Mouse (Mus musculus): ENCODE measurements around the gene Ing2. TPM values are rescaled to one million over a fixed set of nuclear protein-coding genes. Genes with fewer than 3 reads are reported as not detected.

Ing2 gene
- 12.6 and 13.4 TPM in 2 replicates for polyA plus RNA-seq (2015; fragmentation: Nextera tagmentation; extraction: Ambion mirVana)

- H3K4me2 ChIP-seq (replicated peaks; ENCODE audit: low read depth), result peak within 1 kb of the TSS; percentile 83
- H3K4me1 ChIP-seq (replicated peaks; ENCODE audit: control insufficient read depth, insufficient read depth, low read length), result no peaks in the 10 kb centered on the region
- peak within 1 kb of the TSS; percentile 95 for H3K27ac ChIP-seq (ENCODE audit: low read depth, low read length)
- TF ChIP-seq CTCF (IDR thresholded peaks at IDR 0.05; ENCODE audit: low read depth), result peak; percentile 38
- H3K4me3 ChIP-seq (ENCODE audit: low read depth, low read length), result peak within 1 kb of the TSS; percentile 99
- no peaks in the 10 kb centered on the region for H3K27me3 ChIP-seq (replicated peaks; ENCODE audit: control insufficient read depth, insufficient read depth, low read length)
- H3K9me3 ChIP-seq (ENCODE audit: control insufficient read depth), result no peaks in the 10 kb centered on the region
- peak within 1 kb of the TSS; percentile 83 for H3K9ac ChIP-seq (ENCODE audit: low read depth, low read length)
- peak; percentile 92 for ATAC-seq
- under 1% methylated on average over 81 of the region's 106 CpGs for WGBS
- H3K36me3 ChIP-seq (ENCODE audit: control insufficient read depth, insufficient read depth), result no peaks in the 10 kb centered on the region; the same call in 1 of the 2 replicates
Measured at GRCm38 (mm10) chr8:47674777-47675710, at the start of gene Ing2. Gene Ing2 (minus strand): TSS chr8:47675556.

GRCm38 (mm10) chr8:47721609-47722008 lies 46.3 kb upstream of the Ing2 start:
- Histone ChIP-seq H3K27ac (ENCODE audit: low read depth, low read length) (no peak overlapping the region), H3K27me3 (replicated peaks; ENCODE audit: control insufficient read depth, insufficient read depth, low read length) (no peaks in the 10 kb centered on the region), H3K4me1 (replicated peaks; ENCODE audit: control insufficient read depth, insufficient read depth, low read length) (no peaks in the 10 kb centered on the region), H3K4me2 (replicated peaks; ENCODE audit: low read depth) (no peak overlapping the region), H3K9me3 (ENCODE audit: control insufficient read depth) (no peaks in the 10 kb centered on the region), H3K9ac (ENCODE audit: low read depth, low read length) (no peak overlapping the region), H3K36me3 (ENCODE audit: control insufficient read depth, insufficient read depth) (no peaks in the 10 kb centered on the region), H3K4me3 (ENCODE audit: low read depth, low read length) (no peak overlapping the region)
- WGBS, result 34% methylated on average over 4 of the region's 4 CpGs
- no peak for TF ChIP-seq CTCF (IDR thresholded peaks at IDR 0.05; ENCODE audit: low read depth)
- no peak for ATAC-seq

- Histone ChIP-seq H3K9ac (ENCODE audit: low read depth, low read length) (no peak overlapping the region), H3K4me3 (ENCODE audit: low read depth, low read length) (no peak overlapping the region), H3K27ac (ENCODE audit: low read depth, low read length) (no peak overlapping the region), H3K9me3 (ENCODE audit: control insufficient read depth) (no peaks in the 10 kb centered on the region), H3K36me3 (ENCODE audit: control insufficient read depth, insufficient read depth) (no peaks in the 10 kb centered on the region), H3K4me2 (replicated peaks; ENCODE audit: low read depth) (no peak overlapping the region), H3K4me1 (replicated peaks; ENCODE audit: control insufficient read depth, insufficient read depth, low read length) (no peaks in the 10 kb centered on the region), H3K27me3 (replicated peaks; ENCODE audit: control insufficient read depth, insufficient read depth, low read length) (no peaks in the 10 kb centered on the region)
- WGBS, result 37% methylated on average over 11 of the region's 11 CpGs
- TF ChIP-seq CTCF (IDR thresholded peaks at IDR 0.05; ENCODE audit: low read depth), result peak; percentile 25; the same call in 1 of the 2 replicates
- ATAC-seq, result no peak
Measured at GRCm38 (mm10) chr8:47718641-47719040, 43.3 kb upstream of the Ing2 start.

GRCm38 (mm10) chr8:47713761-47714745 lies 38.7 kb upstream of the Ing2 start, which contains the start of gene Cdkn2aip:
Gene Cdkn2aip (minus strand): TSS chr8:47713932.
- Histone ChIP-seq H3K36me3 (ENCODE audit: control insufficient read depth, insufficient read depth) (peaks cover 14% of the 10 kb centered on the region; the same call in 1 of the 2 replicates), H3K4me3 (ENCODE audit: low read depth, low read length) (peak within 1 kb of the TSS; percentile 98), H3K9ac (ENCODE audit: low read depth, low read length) (peak within 1 kb of the TSS; percentile 87), H3K27ac (ENCODE audit: low read depth, low read length) (peak within 1 kb of the TSS; percentile 97), H3K4me1 (replicated peaks; ENCODE audit: control insufficient read depth, insufficient read depth, low read length) (no peaks in the 10 kb centered on the region; the same call in 1 of the 2 replicates), H3K9me3 (ENCODE audit: control insufficient read depth) (no peaks in the 10 kb centered on the region), H3K4me2 (replicated peaks; ENCODE audit: low read depth) (peak within 1 kb of the TSS; percentile 79), H3K27me3 (replicated peaks; ENCODE audit: control insufficient read depth, insufficient read depth, low read length) (no peaks in the 10 kb centered on the region)
- no peak for TF ChIP-seq CTCF (IDR thresholded peaks at IDR 0.05; ENCODE audit: low read depth)
- peak; percentile 97 for ATAC-seq
- under 1% methylated on average over 94 of the region's 114 CpGs for WGBS

GRCm38 (mm10) chr8:47713171-47713663 lies 37.9 kb upstream of the Ing2 start:
- TF ChIP-seq CTCF (IDR thresholded peaks at IDR 0.05; ENCODE audit: low read depth), result peak; percentile 56
- Histone ChIP-seq H3K9ac (ENCODE audit: low read depth, low read length) (peak overlapping the region; percentile 87), H3K9me3 (ENCODE audit: control insufficient read depth) (no peaks in the 10 kb centered on the region), H3K27me3 (replicated peaks; ENCODE audit: control insufficient read depth, insufficient read depth, low read length) (no peaks in the 10 kb centered on the region), H3K27ac (ENCODE audit: low read depth, low read length) (peak overlapping the region; percentile 97), H3K4me1 (replicated peaks; ENCODE audit: control insufficient read depth, insufficient read depth, low read length) (peaks cover 2% of the 10 kb centered on the region; the same call in 1 of the 2 replicates), H3K4me2 (replicated peaks; ENCODE audit: low read depth) (peak overlapping the region; percentile 79), H3K4me3 (ENCODE audit: low read depth, low read length) (peak overlapping the region; percentile 98), H3K36me3 (ENCODE audit: control insufficient read depth, insufficient read depth) (peaks cover 15% of the 10 kb centered on the region; the same call in 1 of the 2 replicates)
- under 1% methylated on average over 42 of the region's 44 CpGs for WGBS
- ATAC-seq, result peak; percentile 39
